Mouse (Mus musculus) megakaryocyte-erythroid progenitor cell, adult 5-6 weeks (primary cell): Measurements from ENCODE around the gene Vmn1r212. TPM values are rescaled to one million over a fixed set of nuclear protein-coding genes. Genes with fewer than 3 reads are reported as not detected.
"Not testable (repeated sequence)": the region's sequence is repeated elsewhere in the genome, so short reads cannot be mapped to it uniquely, and the experiment has no call there.

Source experiments
- ATAC-seq: replicated peaks from 2 replicates; pipeline ENCODE4 v1.8.0; 2016; ENCODE audit warnings: mild to moderate bottlenecking, inconsistent platforms; ENCODE audit not compliant: severe bottlenecking, poor library complexity, low FRiP score, low TSS enrichment
- total RNA-seq, 2 experiments: library from RNA; stranded (forward) in 1 of 2; stranded (reverse) in 1 of 2; fragments of 200-1000, 215-1000 nt in 1 of 2; fragments of >200 nt in 1 of 2; fragmentation: Nextera tagmentation in 1 of 2; gene quantifications; 2 replicates each; pipeline ENCODE4 v1.2.3; 2014 to 2017

The Vmn1r212 gene
- total RNA-seq (2014; fragmentation: Nextera tagmentation) (not detected in 2 replicates), total RNA-seq (2017) (not detected in 2 replicates)

DNA sequence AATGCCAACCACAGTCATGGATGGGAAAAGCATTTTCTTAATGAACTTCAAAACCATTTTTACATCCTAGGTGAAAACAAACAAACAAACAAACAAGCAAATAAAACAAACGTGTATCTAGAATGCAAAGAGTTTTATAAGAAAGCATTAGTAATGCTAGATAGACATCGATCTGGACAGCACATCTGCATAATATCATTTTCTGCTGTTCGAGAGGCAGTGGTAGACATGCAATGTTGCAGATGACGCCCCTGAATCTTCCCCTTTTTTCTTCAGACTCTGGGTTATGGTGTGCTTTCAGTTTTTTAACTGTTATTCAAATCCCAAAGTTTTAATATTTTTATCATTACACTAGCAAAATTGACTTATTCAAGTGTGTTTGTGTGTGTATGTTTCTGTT is at the start of gene Vmn1r212:
Gene Vmn1r212, minus strand, starts transcription at position 101 of the 400 bp plus-strand sequence.
- ATAC-seq: no peak

GRCm38 (mm10) chr13:22879257-22879656 is 4.7 kb downstream of the Vmn1r212 start:
- no peak for ATAC-seq

- ATAC-seq: no peak
Measured at GRCm38 (mm10) chr13:22857461-22857860, 26.5 kb downstream of the Vmn1r212 start, which contains the start of gene Vmn1r211. Gene Vmn1r211 (minus strand): TSS chr13:22857561.

DNA sequence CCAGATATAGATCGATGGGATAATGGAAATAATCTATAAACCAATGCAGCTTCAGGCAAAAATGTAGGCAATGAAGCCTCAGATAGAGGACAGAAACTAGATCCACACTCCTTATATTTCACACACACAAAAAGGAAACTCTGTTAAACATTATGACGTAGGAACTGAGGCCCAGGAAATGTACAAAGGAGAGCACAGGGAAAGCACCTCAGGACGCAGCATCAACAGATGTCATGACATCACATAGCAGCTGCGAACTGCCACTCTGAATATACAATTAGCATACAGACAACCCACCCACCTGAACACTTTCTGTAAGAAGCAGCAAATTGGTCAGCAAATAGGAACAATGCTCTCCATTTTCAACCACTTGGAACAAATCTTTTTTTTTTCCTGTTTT is 29.2 kb downstream of the Vmn1r212 start:
- no peak for ATAC-seq

GRCm38 (mm10) chr13:22846798-22847197 is 37.2 kb downstream of the Vmn1r212 start:
- no peak for ATAC-seq

DNA sequence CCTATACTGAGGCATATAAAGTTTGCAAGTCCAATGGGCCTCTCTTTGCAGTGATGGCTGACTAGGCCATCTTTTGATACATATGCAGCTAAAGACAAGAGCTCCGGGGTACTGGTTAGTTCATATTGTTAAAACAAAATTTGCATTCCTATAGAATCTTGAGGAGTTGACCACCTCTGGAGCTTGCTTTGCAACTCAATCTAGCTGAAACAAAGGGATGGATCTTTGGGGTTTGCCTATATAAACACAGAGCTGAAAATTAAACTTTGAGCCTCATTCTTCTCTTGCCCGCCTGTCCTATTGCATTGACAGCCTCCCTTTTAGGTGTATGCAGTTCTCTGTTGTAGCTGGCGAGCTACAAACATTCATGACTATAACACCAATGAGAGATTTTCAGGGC is 39.7 kb downstream of the Vmn1r212 start:
- not testable (repeated sequence) for ATAC-seq

Other genes with a start within 250 kb of the Vmn1r212 start
- not detected in 2 replicates for gene Vmn1r207-ps, start 154.6 kb downstream of the Vmn1r212 start, total RNA-seq (2014; fragmentation: Nextera tagmentation)
- not detected in 2 replicates for gene Vmn1r207-ps, start 154.6 kb downstream of the Vmn1r212 start, total RNA-seq (2017)
- gene Vmn1r208, start 106.8 kb downstream of the Vmn1r212 start, total RNA-seq (2014; fragmentation: Nextera tagmentation): not detected in 2 replicates
- not detected in 2 replicates for gene Vmn1r208, start 106.8 kb downstream of the Vmn1r212 start, total RNA-seq (2017)
- not detected in 2 replicates for gene Vmn1r209, start 74.5 kb downstream of the Vmn1r212 start, total RNA-seq (2014; fragmentation: Nextera tagmentation)
- gene Vmn1r209, start 74.5 kb downstream of the Vmn1r212 start, total RNA-seq (2017): not detected in 2 replicates
- not detected in 2 replicates for gene Vmn1r210, start 52.9 kb downstream of the Vmn1r212 start, total RNA-seq (2014; fragmentation: Nextera tagmentation)
- gene Vmn1r210, start 52.9 kb downstream of the Vmn1r212 start, total RNA-seq (2017): not detected in 2 replicates
- gene Vmn1r211, start 26.6 kb downstream of the Vmn1r212 start, total RNA-seq (2014; fragmentation: Nextera tagmentation): not detected in 2 replicates
- gene Vmn1r211, start 26.6 kb downstream of the Vmn1r212 start, total RNA-seq (2017): not detected in 2 replicates
- gene Vmn1r213, start 123.5 kb upstream of the Vmn1r212 start, total RNA-seq (2014; fragmentation: Nextera tagmentation): not detected in 2 replicates
- gene Vmn1r213, start 123.5 kb upstream of the Vmn1r212 start, total RNA-seq (2017): not detected in 2 replicates
- not detected in 2 replicates for gene Vmn1r214, start 146.2 kb upstream of the Vmn1r212 start, total RNA-seq (2014; fragmentation: Nextera tagmentation)
- gene Vmn1r214, start 146.2 kb upstream of the Vmn1r212 start, total RNA-seq (2017): not detected in 2 replicates
- gene Vmn1r215, start 183.8 kb upstream of the Vmn1r212 start, total RNA-seq (2014; fragmentation: Nextera tagmentation): not detected in 2 replicates
- not detected in 2 replicates for gene Vmn1r215, start 183.8 kb upstream of the Vmn1r212 start, total RNA-seq (2017)
- gene Vmn1r217, start 234.0 kb upstream of the Vmn1r212 start, total RNA-seq (2014; fragmentation: Nextera tagmentation): not detected in 2 replicates
- gene Vmn1r217, start 234.0 kb upstream of the Vmn1r212 start, total RNA-seq (2017): not detected in 2 replicates
- not detected in 2 replicates for gene Vmn1r218, start 248.9 kb upstream of the Vmn1r212 start, total RNA-seq (2014; fragmentation: Nextera tagmentation)
- gene Vmn1r218, start 248.9 kb upstream of the Vmn1r212 start, total RNA-seq (2017): not detected in 2 replicates